Mouse (Mus musculus) left cerebral cortex, adult 9 months (tissue): ENCODE data around the gene Zfp366.

ENCODE experiments used
- DNase-seq, 2 experiments: peaks; one replicate each; pipeline ENCODE4 v3.0.0; 2022; ENCODE audit warnings: low spot score in 2 of 2

Zfp366 gene

GRCm38 (mm10) chr13:99244896-99245295 lies 60.3 kb downstream of the Zfp366 start:
- no peak for DNase-seq

DNA sequence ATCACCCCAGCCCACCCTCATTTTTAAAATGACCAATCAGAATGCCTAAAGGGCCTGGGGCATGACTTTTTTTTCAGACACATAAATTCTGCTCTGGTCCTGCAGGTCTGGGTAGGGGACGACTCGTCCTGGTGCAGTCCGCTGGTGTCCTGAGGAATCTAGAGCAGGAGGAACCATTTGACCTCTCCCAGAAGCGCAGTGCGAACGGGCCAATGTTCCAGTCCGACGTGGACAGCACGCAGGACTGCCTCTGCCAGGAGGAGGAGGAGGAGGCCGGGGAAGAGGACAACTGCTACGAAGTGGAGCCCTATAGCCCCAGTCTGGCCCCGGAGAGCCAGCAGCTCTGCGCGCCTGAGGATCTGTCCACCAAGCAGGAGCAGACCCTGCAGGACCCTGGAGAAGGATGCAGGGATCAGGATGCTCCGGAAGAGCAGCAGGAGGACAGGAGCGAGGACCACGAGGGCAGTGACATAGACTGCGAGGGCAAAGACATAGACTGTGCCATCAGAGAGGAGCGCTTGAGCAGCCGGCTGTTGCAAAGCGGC lies 61.4 kb downstream of the Zfp366 start:
- no peak for DNase-seq

DNA sequence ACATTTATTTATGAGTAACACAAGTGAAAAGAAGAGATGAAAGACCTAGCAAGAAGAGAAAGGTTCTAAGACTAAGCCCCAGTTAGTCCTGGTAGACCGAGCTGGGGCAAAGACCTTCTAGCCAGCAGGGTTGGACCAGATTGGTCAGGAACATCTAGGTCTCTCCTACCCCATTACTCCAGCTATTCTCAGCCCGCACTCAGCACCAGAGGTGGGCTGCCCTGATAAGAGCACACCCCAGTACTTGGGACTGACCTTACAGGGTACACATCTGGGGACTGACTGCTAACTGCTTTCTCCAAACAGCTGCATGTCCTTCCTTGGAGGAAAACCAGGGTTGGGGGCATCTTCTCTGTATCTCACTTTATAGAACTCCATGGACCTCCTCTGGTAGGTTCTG lies 66.2 kb downstream of the Zfp366 start:
- no peak for DNase-seq

DNA sequence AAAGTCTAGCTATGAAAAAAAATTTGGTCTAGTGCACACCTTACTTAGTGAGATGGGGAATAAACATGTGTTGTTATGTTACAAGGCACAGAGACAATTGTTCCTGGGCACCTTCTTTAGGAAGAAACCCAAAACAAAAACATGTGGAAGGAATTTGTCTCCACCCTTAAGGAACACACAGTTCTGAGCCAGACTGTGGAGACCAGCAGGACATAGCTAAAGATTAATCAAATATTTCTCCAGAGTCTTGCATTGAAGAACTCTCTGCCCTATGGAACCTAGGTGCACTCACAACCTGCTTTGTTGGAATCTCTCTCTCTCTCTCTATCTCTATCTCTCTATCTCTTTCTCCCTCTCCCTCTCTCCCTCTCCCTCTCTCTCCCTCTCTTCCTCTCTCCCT lies 69.6 kb downstream of the Zfp366 start:
- DNase-seq = no peak

DNA sequence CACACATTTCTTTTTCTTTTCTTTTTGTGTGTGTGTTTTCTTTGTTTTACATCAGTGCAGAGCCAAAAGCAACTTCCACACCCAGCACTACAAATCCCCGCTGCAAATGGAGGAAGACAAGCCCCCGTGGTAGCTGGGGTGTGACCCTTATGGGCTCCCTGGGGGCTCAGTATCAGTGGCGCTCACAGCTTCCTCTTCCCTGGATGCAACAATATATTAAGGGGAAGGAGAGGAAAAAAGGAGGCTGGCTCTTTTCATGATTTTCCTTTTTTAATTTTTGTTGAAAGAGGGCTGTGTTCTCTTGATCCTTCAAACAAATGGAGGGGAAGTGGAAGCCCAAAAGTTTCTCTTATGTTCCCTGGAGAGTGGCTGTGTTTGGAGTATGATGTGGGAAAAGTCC lies 70.2 kb downstream of the Zfp366 start:
- no peak for DNase-seq

DNA sequence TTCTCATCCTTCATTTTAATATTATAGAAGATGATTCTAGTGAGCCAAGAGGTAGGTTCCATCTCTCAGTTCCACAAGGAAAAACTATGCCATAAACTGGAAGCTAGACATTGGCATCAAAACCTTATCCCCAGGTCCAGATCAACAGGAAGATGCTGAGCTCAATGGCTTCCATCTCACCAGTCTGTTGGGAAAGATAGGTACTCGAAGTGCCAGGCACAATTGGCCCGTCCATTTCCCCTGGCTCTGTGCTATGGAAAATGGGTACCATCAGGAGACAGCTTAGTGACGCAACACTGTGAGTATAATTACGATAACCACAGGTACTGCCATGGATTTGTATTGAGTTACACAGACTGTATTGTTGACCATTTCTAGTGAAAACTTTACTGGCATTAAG lies 72.3 kb downstream of the Zfp366 start:
- DNase-seq = no peak

- DNase-seq = no peak
Measured at GRCm38 (mm10) chr13:99258677-99259076, 74.1 kb downstream of the Zfp366 start.

DNA sequence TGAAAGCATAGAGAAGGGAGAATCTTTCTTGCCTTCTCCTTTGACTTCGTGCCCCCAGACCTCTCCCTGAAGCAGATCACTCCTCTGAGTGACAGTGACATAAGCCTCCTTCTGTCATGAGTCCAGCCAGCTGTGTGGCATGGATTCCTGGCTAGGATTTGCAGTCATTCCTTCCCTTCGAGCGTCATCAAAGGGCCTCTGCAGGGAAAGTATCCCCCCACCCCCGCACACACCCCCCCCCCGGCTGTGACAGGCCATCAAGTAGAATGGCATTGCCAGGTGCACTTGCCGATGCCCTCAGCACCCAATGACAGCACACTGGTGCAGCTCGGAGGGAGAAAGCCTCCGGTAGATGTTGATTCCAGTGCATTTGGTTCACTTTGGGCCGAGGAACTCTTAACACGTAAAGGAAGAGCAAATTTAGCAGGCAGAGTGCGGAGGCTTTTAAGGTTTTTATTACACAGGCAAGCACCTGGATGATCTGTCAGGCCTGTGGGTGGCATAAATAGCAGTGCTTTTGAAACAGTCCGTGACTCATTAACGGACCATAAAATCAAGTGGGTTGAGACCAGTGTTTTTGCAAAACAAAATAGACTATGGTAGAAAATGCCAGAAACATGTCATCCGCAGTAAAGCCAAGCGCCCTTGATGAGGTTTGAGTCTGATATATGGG lies 75.0 kb downstream of the Zfp366 start:
- peak in 1 of 2 experiments; percentile 33 for DNase-seq

- DNase-seq = no peak
Measured at GRCm38 (mm10) chr13:99262406-99262805, 77.8 kb downstream of the Zfp366 start.

GRCm38 (mm10) chr13:99263159-99263783 lies 78.6 kb downstream of the Zfp366 start:
- DNase-seq = no peak

DNA sequence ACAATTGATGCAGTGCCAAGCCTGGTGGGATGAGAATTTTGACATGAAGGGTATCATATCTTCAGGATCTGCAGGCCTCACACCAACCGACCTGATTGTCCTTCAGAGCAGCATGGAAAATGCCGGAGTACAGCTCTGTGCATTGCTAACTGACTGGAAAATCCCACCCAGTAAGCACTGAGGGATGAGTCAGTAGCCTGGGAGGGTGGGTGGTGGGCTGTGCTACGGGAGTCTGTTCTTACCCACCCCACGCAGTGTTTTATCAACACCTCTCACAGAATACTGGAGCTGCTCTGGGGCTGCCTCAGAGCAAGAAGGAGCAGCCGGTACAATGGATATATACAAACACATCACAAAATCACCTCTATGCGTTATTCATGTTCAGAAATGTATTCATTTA lies 79.9 kb downstream of the Zfp366 start:
- peak; percentile 21 to 25 for DNase-seq

DNA sequence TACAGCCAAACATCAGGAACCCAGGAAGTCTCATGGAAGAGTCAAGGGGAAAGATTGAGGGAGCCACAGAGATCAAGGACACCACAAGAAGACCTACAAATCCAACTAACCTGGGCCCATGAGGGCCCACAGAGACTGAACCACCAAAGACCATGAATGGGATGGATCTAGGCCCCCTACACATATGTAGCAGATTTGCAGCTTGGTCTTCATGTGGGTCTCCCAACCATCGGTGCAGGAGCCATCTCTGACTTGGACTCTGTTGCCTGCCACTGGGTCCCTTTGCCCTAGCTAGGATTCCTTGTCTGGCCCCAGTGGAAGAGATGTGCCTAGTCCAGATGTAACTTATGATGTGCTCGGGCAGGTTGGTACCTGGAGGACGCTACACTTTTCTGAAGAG lies 87.4 kb downstream of the Zfp366 start:
- DNase-seq = no peak

DNA sequence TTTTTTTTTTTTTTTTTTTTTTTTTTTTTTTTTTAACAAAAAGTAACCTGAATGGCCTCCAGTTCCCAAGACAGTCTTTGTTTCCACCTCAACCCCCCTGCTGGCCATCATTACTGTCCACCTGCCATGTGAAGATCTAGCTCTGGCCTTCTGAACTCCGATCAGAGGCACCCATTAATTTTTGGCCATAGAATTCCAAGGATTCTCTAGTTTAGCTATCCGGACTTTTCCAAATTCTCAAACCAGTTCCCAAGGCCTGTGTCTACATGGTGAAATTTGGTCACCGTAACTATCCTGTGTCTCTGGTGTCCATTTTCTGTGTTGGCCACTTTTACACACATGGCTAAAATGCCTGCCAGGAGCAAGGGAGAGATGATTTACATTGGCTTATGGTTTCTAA lies 92.9 kb downstream of the Zfp366 start:
- no peak for DNase-seq

- DNase-seq = no peak
Measured at GRCm38 (mm10) chr13:99278511-99278910, 93.9 kb downstream of the Zfp366 start.

- DNase-seq = no peak
Measured at GRCm38 (mm10) chr13:99279351-99279750, 94.7 kb downstream of the Zfp366 start.

GRCm38 (mm10) chr13:99282961-99283360 lies 98.3 kb downstream of the Zfp366 start:
- DNase-seq = no peak

GRCm38 (mm10) chr13:99283916-99284315 lies 99.3 kb downstream of the Zfp366 start:
- DNase-seq = no peak

DNA sequence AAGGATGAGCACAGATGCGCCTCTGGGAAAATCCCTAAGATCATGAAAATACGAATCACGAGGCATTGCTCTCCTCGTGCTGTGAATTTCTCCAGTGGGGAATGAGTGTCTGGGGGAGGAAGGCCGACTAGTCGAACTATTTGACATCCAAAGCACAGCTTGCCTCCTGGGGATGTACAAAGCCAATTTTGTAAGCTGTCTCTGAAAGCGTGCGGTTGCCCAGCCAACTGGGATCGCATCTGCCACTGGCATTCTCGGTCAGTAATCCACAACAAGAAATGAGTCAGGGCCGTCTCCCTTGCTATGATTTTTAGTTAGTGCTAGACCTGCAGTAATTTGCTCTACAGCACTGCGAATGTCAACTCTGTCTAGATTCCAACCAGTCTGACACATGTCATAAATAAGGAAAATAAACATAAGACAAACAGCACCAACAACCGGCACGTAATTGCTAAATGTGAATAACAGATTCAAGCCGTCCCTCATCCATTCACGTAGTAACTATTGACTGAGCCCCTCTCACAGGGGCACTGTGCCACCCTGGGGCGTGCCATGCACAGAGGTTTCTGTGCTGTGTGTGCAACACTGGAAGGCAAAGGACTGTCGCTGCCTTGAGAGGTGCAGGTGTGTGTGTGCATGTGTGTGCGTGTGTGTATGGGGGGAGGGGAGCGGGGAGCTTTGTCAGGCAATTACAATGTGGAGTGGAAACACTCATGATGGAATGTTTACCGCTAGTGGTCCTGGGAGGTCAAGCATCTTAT lies 100.0 kb downstream of the Zfp366 start:
- DNase-seq = peak; percentile 23 to 60

DNA sequence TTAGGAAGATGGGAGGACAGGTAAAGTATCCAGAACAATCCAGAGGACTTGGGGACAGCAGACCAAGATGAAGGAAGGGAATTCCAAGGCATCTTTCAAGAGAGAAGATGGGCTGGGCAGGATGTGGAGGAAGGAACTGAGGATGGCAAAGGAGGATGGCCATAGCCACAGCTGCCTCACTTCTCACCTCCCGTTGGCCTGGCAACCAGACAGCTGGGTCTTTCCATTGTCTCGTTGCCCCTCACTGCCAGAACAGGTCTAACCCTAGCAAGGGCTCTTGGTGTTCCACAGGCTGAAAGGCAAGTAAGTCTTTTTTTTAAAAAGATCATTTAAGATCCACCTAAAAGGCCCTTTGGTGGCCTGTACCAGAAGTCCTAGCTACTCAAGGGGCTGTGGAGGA lies 100.6 kb downstream of the Zfp366 start:
- DNase-seq = no peak

GRCm38 (mm10) chr13:99287207-99287606 lies 102.6 kb downstream of the Zfp366 start:
- no peak for DNase-seq

DNA sequence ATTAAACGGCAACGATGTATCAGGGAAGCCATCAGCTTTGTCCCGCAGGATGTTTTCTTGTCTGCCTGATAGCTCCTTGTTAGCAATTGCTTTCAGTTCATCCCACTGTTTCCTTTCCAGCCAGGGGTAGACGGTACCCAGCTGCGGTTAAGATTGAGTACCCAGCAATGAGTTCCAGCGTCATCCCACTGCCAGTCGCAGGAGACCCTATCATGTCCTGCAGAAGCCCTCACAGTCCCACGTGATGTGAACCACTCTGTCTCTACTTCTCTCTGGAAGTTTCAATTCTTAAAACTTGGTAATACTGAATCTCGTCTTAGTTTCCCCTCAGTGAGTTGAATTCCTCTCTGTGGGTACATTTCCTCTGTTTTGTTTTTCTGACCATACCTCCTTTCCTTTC lies 103.2 kb downstream of the Zfp366 start:
- no peak for DNase-seq

DNA sequence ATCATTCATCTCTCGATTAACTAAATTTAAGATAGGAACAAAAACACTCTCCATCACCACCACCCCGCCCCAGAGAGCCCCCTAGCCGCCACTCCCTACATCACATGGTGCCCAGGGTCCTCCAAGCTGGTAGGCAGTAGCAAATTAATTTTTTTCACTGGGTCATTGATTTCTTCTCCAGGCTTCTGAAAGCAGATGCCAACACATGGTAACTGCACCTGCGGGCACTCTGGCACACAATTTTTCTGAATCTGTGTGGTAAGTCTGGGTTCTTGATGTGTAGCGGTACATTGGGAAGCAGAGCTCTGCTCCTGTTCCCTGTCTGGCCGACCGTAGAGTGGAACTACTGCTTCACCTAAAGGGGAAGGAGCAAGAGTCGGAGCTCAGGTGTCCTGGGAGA lies 106.1 kb downstream of the Zfp366 start:
- no peak for DNase-seq

DNA sequence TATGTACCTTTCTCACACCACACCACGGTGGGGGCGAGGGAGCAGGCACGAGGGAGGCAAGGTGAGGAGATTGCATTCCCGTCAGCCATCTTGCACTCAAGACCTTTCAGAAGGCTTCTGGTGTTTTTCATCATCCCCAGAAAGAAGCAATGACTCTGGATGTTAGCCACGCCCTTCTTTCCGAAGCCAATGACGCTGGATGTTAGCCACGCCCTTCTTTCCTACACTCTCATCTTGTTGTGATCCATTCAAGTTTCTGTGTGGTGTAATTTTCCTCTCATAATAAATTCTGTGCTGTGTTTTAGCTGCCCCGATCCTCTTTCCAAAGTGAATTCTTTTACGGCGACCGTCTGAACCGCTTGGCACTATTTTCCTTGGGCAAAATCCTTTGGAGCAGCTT lies 109.6 kb downstream of the Zfp366 start:
- no peak for DNase-seq
